Mouse (Mus musculus) retina, postnatal 1 day (tissue): ENCODE measurements around the gene Cntnap2.

ENCODE experiments used
- DNase-seq: peaks from one replicate; pipeline ENCODE4 v3.0.0-alpha.2; 2012

Gene Cntnap2

DNA sequence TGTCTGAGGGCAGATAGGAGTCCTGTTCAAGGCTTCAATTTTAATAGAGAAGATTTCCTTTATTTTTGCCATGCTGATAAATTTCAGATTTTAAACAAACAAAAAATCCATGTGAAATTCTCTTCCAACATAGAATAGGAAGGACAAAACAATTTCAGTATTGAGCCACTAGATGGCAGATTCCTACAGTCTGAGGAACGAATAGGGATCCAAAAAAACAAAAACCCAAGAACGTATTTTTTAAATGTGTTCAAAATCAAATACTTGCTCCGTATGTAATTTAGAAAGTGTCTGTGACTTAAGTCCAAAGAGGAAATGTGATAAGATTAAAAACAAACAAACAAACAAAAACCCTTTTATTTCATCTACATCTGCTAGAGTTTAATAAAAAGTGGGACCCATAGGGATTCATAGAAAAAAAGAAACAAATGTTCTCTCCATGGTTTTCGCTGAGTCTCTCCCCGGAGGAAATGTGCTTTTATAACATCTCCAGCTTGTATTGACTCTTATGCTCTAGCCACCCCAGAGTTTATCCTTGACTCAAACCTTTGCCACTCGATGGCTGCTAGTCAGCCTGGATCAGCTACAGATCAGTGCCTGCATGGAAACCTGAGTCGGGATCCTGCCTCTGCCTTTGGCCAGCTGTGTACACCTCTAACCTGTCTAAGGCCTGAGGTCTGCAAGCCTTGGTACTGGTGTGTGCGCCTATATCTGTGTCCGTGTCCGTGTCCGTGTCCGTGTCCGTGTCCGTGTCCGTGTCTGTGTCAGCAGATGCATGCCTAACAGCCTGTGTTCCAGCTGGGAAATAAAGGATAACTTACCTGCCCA, 2255.6 kb downstream of the Cntnap2 start:
- DNase-seq, result peak; percentile 66

GRCm38 (mm10) chr6:47315454-47315853, 2256.3 kb downstream of the Cntnap2 start:
- no peak for DNase-seq

DNA sequence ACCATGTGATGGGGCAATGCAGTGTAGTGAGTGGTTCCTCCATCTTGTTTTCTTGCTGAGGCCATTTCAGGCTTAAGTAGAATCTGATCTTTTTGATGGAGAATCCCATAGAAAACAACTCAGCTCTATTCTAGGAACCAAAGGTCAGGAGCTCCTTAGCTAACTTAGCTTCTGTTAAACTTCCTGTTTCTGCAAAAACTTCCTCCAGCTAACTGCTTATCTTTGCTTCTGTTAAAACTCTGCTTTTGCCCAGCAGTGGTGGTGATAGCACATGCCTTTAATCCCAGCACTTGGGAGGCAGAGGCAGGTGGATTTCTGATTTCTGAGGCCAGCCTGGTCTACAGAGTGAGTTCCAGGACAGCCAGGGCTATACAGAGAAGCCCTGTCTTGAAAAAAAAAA, 2258.1 kb downstream of the Cntnap2 start:
- no peak for DNase-seq

DNA sequence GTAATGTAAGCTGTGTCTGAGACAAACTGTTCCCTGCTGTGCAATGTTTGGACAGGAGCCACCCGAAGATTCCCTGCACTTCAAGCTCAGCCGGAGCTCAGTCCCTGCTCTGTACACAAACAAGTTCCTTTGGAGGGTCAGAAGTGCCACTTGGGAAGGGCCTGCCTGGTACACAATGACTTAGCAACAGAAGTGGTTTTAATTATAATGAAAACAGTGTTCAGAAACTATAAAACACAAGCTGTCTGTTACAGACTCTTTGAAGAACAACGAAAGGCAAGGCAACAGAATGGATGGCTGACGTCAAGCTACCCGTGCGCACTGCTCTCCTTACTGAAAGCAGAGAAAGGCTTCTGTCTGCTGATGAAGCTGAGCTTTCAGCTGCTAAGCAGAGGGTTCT, 2259.5 kb downstream of the Cntnap2 start:
- DNase-seq, result peak; percentile 41

GRCm38 (mm10) chr6:47319309-47319983, 2260.3 kb downstream of the Cntnap2 start:
- peak; percentile 55 for DNase-seq

- no peak for DNase-seq
Observed at GRCm38 (mm10) chr6:47323169-47323835, 2264.1 kb downstream of the Cntnap2 start.

GRCm38 (mm10) chr6:47323886-47324285, 2264.7 kb downstream of the Cntnap2 start:
- peak; percentile 24 for DNase-seq

DNA sequence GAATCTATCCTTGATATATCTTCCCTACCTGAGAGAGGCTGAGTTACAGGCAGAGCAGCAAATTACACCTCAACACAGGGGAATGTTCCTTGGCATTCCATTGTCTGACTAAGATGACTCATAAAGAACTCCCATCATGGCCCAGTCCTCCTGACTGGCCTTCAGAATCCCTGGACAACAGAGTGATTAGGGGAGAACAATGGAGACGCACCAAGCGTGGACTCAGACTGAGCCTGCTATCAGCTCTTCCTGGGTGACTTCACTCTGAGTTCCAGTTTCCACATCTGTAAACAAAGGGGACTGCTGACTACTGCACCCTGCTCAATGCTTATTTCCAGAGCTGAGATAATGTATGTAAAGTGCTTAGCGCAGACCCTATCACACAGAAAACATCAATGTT, 2269.1 kb downstream of the Cntnap2 start:
- no peak for DNase-seq

- no peak for DNase-seq
Observed at GRCm38 (mm10) chr6:47329212-47329611, 2270.1 kb downstream of the Cntnap2 start.

- DNase-seq, result peak; percentile 25
Observed at GRCm38 (mm10) chr6:47333016-47333415, 2273.9 kb downstream of the Cntnap2 start.

- DNase-seq, result no peak
Observed at GRCm38 (mm10) chr6:47334377-47334776, 2275.2 kb downstream of the Cntnap2 start.

DNA sequence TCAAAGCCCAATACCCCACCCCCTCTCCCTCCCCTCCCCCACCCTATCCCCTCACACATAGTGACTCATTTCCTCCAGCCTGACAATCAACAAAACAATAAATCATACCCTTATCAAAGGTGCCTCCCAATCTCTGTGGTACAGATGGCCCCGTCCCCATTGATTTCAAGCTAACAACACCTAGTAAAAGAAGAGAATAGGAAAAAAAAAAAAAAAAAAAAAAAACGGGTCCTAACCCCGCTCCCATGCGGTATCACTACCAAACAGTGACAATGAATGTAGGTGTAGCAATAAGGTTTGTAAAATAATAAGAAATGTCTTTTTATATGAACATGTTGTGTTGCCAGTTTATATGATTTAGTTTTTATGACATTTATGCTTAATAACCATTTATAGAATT, 2278.1 kb downstream of the Cntnap2 start:
- no peak for DNase-seq

- DNase-seq, result no peak
Observed at GRCm38 (mm10) chr6:47338113-47338512, 2279.0 kb downstream of the Cntnap2 start.

DNA sequence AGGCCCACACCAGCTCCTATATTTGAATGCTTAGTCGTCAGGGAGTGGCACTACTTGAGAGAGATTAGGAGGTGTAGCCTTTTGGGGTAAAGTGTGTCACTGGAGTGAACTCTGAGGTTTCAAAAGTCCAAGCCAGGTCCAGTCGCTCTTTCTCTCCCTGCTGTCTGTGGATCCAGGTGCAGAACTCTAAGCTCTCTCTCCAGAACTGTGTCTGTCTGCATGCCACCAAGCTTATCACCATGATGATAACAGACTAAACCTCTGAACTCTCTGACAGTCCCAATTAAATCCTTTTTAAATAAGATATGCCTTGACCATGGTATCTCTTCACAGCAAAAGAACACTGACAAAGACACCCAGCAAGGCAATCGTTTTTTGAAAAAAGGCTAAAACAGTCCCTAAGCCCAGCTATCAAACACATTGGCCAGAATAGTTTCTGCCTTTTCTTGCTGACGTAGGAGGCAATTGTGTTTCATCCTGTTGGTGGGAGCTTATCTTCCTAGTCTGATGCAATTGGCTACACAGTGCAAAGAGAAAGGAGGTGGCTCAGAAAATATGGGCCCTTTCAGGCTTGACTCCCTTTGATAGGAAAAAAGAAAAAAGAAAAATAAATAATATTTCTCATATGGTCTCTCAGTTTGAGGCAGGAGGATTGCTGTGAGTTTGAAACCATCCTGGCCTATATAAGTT, 2281.8 kb downstream of the Cntnap2 start:
- DNase-seq, result no peak

DNA sequence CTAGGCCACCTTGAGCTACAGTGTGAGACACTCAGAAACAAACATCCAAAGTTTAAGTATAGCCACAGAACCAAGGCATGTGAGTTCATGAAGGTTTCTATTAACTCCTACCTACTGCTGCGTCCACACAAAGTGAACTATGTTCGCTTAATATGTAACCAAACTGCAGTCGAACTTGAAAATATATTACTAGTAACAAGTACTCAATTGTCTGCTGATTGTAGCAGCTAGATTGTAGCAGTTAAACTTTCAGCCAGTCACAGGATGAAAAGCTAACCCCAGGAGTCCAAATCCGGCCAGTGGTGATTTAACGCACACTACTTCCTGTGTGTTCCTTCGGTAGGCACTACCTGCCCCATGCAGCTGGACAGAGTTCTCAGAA, 2282.3 kb downstream of the Cntnap2 start:
- DNase-seq, result no peak

- no peak for DNase-seq
Observed at GRCm38 (mm10) chr6:47343245-47343644, 2284.1 kb downstream of the Cntnap2 start.

GRCm38 (mm10) chr6:47344696-47345095, 2285.5 kb downstream of the Cntnap2 start:
- no peak for DNase-seq

- DNase-seq, result no peak
Observed at GRCm38 (mm10) chr6:47350100-47350690, 2291.0 kb downstream of the Cntnap2 start.
